Mouse (Mus musculus): ENCODE measurements around the gene Myrip. TPM values are rescaled to one million over a fixed set of nuclear protein-coding genes. Genes with fewer than 3 reads are reported as not detected.
A peak's percentile ranks its signal among the peaks of the same experiment; 100 is the strongest.

The Myrip gene
- polyA plus RNA-seq, 1 experiment from 2014 or later, result 0.07 TPM

DNA sequence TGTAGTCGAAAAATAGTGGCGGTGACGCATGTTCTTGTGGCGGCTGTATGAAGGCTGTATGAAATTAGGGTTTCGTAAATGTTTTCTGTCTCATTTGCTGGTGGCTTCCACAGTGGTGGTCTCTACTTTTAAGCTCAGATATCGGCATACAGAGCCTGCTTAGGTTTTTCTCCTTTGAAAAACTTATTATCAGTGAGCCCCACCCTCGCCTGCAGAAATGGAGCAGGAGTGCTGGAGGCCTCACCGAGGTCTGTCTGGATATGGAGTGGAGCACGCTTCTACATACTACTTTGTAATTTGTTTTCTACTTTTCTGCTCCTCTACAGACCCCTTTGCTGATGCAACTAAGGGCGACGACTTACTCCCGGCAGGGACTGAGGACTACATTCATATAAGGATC, 192.5 kb downstream of the Myrip start:
- Histone ChIP-seq H3K9ac (ENCODE audit: low read length) (no peak overlapping the region), H3K27me3 (ENCODE audit: control insufficient read depth, insufficient read depth, low read length) (no peaks in the 10 kb centered on the region), H3K4me2 (ENCODE audit: low read depth, severe bottlenecking) (peak overlapping the region; percentile 77), H3K4me1 (ENCODE audit: control insufficient read depth, insufficient read depth, low read length) (no peaks in the 10 kb centered on the region), H3K4me3 (ENCODE audit: low read depth, low read length) (peak overlapping the region; percentile 84), H3K36me3 (ENCODE audit: control insufficient read depth, insufficient read depth, low read length) (peaks cover 13% of the 10 kb centered on the region), H3K27ac (replicated peaks; ENCODE audit: low read depth, low read length) (no peak overlapping the region), H3K9me3 (ENCODE audit: control insufficient read depth, low read length) (no peaks in the 10 kb centered on the region)
- ATAC-seq (ENCODE audit: insufficient number of reproducible peaks, low FRiP score, low TSS enrichment, low read depth), result no peak
- DNase-seq (ENCODE audit: low spot score), result no peak
- WGBS, result 82% methylated on average over 12 of the region's 12 CpGs

DNA sequence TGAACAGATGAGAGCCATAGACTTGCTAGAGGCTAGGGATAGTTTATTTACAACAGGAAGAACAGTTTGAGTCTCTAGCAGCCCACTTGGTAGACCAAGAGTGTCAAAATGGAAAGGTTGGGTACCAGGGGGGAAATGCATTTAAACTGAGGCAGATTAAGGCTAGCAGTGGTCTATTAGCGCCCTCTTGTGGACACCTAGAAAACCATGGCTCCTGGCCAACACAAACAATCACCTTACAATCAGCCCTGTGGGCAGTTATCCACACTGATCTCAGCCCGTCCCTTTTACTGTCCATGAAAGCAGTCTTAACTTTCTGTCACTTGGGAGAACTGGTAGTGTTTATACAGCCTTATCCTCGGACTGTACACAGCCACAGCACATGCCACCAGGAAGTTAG, 195.4 kb downstream of the Myrip start:
- Histone ChIP-seq H3K36me3 (ENCODE audit: control insufficient read depth, insufficient read depth, low read length) (peaks cover 13% of the 10 kb centered on the region), H3K4me2 (ENCODE audit: low read depth, severe bottlenecking) (no peak overlapping the region), H3K27me3 (ENCODE audit: control insufficient read depth, insufficient read depth, low read length) (no peaks in the 10 kb centered on the region), H3K9ac (ENCODE audit: low read length) (no peak overlapping the region), H3K4me1 (ENCODE audit: control insufficient read depth, insufficient read depth, low read length) (no peaks in the 10 kb centered on the region), H3K27ac (replicated peaks; ENCODE audit: low read depth, low read length) (no peak overlapping the region), H3K9me3 (ENCODE audit: control insufficient read depth, low read length) (no peaks in the 10 kb centered on the region), H3K4me3 (ENCODE audit: low read depth, low read length) (no peak overlapping the region)
- DNase-seq (ENCODE audit: low spot score) (peak; percentile 80), ATAC-seq (ENCODE audit: insufficient number of reproducible peaks, low FRiP score, low TSS enrichment, low read depth) (no peak)
- WGBS, result 6% methylated on average over 3 of the region's 3 CpGs

DNA sequence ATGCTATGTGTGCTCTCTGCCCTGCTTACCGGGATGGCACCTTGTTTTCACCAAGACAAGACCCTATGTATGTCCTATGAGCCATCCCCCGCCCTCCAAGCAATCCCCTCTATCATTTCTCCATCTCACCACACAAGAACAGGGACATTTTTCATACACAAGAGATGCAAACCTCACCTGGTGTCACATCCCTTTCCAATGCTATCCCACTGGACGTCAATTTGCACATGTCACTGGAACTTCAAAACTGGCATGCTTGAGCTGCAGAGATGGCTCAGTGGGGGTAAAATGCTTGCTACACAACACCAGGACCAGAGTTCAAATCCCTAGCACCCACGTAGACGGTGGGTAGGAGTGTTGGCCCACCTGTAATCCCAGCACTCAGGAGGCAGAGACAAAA, 196.7 kb downstream of the Myrip start:
- no peaks in the 10 kb centered on the region for H3K9me3 ChIP-seq (ENCODE audit: control insufficient read depth, low read length)
- WGBS, result 86% methylated on average over 5 of the region's 5 CpGs
- H3K4me1 ChIP-seq (ENCODE audit: control insufficient read depth, insufficient read depth, low read length), result no peaks in the 10 kb centered on the region
- H3K4me3 ChIP-seq (ENCODE audit: low read depth, low read length), result no peak overlapping the region
- no peaks in the 10 kb centered on the region for H3K27me3 ChIP-seq (ENCODE audit: control insufficient read depth, insufficient read depth, low read length)
- no peak overlapping the region for H3K4me2 ChIP-seq (ENCODE audit: low read depth, severe bottlenecking)
- no peak overlapping the region for H3K27ac ChIP-seq (replicated peaks; ENCODE audit: low read depth, low read length)
- ATAC-seq (ENCODE audit: insufficient number of reproducible peaks, low FRiP score, low TSS enrichment, low read depth), result no peak
- no peak overlapping the region for H3K9ac ChIP-seq (ENCODE audit: low read length)
- DNase-seq (ENCODE audit: low spot score), result no peak
- peaks cover 13% of the 10 kb centered on the region for H3K36me3 ChIP-seq (ENCODE audit: control insufficient read depth, insufficient read depth, low read length)

DNA sequence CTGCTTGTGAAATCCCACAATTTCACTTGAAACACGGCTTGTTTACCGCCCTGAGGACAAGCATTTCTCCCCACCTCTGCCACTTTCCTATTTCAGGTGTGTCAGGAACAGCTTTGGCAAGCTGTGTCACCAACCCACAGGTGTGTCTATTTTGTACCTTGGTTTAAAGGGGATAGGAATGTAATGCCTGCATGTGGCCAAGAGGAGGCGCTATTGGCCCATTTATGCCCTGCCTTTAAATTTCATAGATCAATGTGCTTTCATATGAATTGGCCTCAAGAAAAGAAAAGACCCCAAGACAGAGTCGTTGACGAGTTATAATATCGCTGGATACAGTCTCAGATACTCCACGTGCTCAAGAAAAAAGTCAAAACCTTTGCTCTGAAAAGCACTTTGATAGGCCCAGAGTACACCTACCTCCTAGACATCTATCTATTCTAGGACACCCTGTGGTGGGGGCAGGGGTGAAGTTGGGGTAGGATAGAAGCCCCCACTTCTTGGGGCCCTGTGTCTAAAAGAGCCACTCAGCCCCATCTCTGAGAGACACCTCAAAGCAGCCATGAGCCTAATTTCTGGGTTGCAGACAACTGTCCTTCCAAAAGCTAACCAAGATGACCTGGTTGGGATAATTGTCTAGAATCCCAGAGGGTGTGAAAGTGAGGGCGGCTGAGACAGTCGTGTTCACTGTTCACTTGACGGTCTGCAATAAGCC, 200.0 kb downstream of the Myrip start:
- H3K27me3 ChIP-seq (ENCODE audit: control insufficient read depth, insufficient read depth, low read length), result no peaks in the 10 kb centered on the region
- H3K9me3 ChIP-seq (ENCODE audit: control insufficient read depth, low read length), result no peaks in the 10 kb centered on the region
- H3K4me1 ChIP-seq (ENCODE audit: control insufficient read depth, insufficient read depth, low read length), result no peaks in the 10 kb centered on the region
- H3K9ac ChIP-seq (ENCODE audit: low read length), result no peak overlapping the region
- WGBS, result 39% methylated on average over 10 of the region's 10 CpGs
- H3K4me3 ChIP-seq (ENCODE audit: low read depth, low read length), result no peak overlapping the region
- no peak overlapping the region for H3K4me2 ChIP-seq (ENCODE audit: low read depth, severe bottlenecking)
- ATAC-seq (ENCODE audit: insufficient number of reproducible peaks, low FRiP score, low TSS enrichment, low read depth) (no peak), DNase-seq (ENCODE audit: low spot score) (peak; percentile 58)
- H3K27ac ChIP-seq (replicated peaks; ENCODE audit: low read depth, low read length), result no peak overlapping the region
- no peaks in the 10 kb centered on the region for H3K36me3 ChIP-seq (ENCODE audit: control insufficient read depth, insufficient read depth, low read length)

DNA sequence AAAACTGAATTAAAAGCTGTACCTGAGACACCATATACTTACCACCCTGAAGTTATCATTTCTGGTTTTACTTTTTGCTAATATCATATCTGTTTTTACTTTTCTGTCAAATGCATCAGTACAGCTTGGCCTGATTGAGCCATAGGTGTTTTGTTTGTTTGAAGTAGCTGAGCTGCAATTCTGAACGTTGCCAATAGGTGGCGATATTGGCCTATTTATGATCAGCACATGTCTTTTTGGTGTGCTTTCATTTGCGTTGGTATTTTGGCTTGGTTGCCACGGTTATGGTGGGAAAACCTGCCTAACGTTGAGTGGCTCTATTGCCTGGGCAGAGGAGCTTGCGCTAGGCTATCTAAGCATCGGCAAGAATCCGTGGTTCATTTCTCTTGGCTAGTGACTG, 200.7 kb downstream of the Myrip start:
- H3K9me3 ChIP-seq (ENCODE audit: control insufficient read depth, low read length), result no peaks in the 10 kb centered on the region
- H3K27me3 ChIP-seq (ENCODE audit: control insufficient read depth, insufficient read depth, low read length), result no peaks in the 10 kb centered on the region
- ATAC-seq (ENCODE audit: insufficient number of reproducible peaks, low FRiP score, low TSS enrichment, low read depth) (0 out of 2 replicates have a peak, but pooled peaks have one; percentile 51), DNase-seq (ENCODE audit: low spot score) (peak; percentile 94)
- no peak overlapping the region for H3K4me3 ChIP-seq (ENCODE audit: low read depth, low read length)
- no peak overlapping the region for H3K9ac ChIP-seq (ENCODE audit: low read length)
- no peaks in the 10 kb centered on the region for H3K36me3 ChIP-seq (ENCODE audit: control insufficient read depth, insufficient read depth, low read length)
- H3K4me2 ChIP-seq (ENCODE audit: low read depth, severe bottlenecking), result no peak overlapping the region
- H3K27ac ChIP-seq (replicated peaks; ENCODE audit: low read depth, low read length), result no peak overlapping the region
- WGBS, result 12% methylated on average over 8 of the region's 8 CpGs
- H3K4me1 ChIP-seq (ENCODE audit: control insufficient read depth, insufficient read depth, low read length), result no peaks in the 10 kb centered on the region

DNA sequence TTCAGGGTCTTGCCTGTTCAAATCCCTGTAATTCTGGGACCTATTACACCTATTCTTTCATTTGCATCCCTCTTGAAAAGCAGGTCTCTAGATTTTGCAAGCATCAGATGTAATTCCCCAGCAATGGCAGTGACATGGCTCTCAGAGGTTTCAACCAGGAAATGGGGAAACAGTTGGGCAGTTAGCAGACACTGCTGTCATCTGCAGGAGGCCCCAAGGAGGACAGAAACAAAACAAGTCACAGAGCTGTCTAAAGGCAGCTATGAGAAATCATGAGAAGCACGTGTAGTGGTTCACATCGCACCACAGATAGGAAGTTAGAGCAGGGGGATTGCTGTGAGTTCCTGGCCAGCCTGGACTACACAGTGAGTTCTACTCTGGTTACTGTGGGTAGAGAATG, 203.1 kb downstream of the Myrip start:
- Histone ChIP-seq H3K4me1 (ENCODE audit: control insufficient read depth, insufficient read depth, low read length) (no peaks in the 10 kb centered on the region), H3K27me3 (ENCODE audit: control insufficient read depth, insufficient read depth, low read length) (no peaks in the 10 kb centered on the region), H3K9ac (ENCODE audit: low read length) (no peak overlapping the region), H3K4me2 (ENCODE audit: low read depth, severe bottlenecking) (no peak overlapping the region), H3K27ac (replicated peaks; ENCODE audit: low read depth, low read length) (no peak overlapping the region), H3K9me3 (ENCODE audit: control insufficient read depth, low read length) (no peaks in the 10 kb centered on the region), H3K36me3 (ENCODE audit: control insufficient read depth, insufficient read depth, low read length) (no peaks in the 10 kb centered on the region), H3K4me3 (ENCODE audit: low read depth, low read length) (no peak overlapping the region)
- no peak for ATAC-seq (ENCODE audit: insufficient number of reproducible peaks, low FRiP score, low TSS enrichment, low read depth)
- WGBS, result 79% methylated on average over 2 of the region's 2 CpGs
- DNase-seq (ENCODE audit: low spot score), result no peak

DNA sequence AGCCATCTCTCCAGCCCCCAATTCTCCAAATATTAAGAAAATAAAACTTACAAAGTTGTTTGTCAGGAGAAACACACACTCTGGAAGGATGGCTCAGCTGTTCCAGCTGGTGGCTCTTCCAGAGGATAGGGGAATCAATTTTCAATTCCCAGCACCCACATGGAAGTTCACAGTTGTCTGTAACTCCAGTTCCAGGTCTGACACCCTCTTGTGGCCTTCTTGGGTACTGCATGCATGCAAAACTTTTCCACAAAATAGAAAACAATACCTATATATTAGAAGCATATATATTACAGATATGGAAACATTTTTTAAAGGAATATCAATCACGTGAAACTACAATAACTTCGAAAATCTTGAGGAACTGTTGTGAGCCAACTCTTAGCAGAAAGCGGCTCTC, 210.5 kb downstream of the Myrip start:
- Histone ChIP-seq H3K9me3 (ENCODE audit: control insufficient read depth, low read length) (no peaks in the 10 kb centered on the region), H3K9ac (ENCODE audit: low read length) (no peak overlapping the region), H3K27me3 (ENCODE audit: control insufficient read depth, insufficient read depth, low read length) (no peaks in the 10 kb centered on the region), H3K4me3 (ENCODE audit: low read depth, low read length) (no peak overlapping the region), H3K4me2 (ENCODE audit: low read depth, severe bottlenecking) (no peak overlapping the region), H3K36me3 (ENCODE audit: control insufficient read depth, insufficient read depth, low read length) (no peaks in the 10 kb centered on the region), H3K27ac (replicated peaks; ENCODE audit: low read depth, low read length) (no peak overlapping the region), H3K4me1 (ENCODE audit: control insufficient read depth, insufficient read depth, low read length) (no peaks in the 10 kb centered on the region)
- 78% methylated on average over 3 of the region's 3 CpGs for WGBS
- ATAC-seq (ENCODE audit: insufficient number of reproducible peaks, low FRiP score, low TSS enrichment, low read depth) (no peak), DNase-seq (ENCODE audit: low spot score) (peak; percentile 40)

DNA sequence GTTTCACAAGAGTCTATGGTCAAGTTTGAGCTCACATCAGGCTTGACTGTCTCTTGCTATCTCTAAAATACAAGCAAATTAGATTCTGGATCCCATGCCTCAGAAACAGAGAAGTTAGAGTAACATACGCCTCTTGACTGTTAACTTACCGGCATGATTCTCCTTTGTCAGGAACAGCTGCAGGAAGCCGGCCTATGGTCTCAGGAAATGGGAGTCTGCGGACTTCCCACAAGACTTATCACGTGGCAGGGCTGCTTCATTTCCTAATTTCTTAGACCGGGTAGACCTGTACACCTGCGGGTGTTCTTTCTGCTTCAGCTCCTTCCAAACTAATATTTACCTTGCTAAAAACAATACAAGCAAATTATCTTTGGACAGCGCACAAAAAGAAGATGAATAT, 215.4 kb downstream of the Myrip start:
- no peaks in the 10 kb centered on the region for H3K4me1 ChIP-seq (ENCODE audit: control insufficient read depth, insufficient read depth, low read length)
- 83% methylated on average over 8 of the region's 8 CpGs for WGBS
- no peak overlapping the region for H3K27ac ChIP-seq (replicated peaks; ENCODE audit: low read depth, low read length)
- H3K4me2 ChIP-seq (ENCODE audit: low read depth, severe bottlenecking), result no peak overlapping the region
- no peaks in the 10 kb centered on the region for H3K9me3 ChIP-seq (ENCODE audit: control insufficient read depth, low read length)
- ATAC-seq (ENCODE audit: insufficient number of reproducible peaks, low FRiP score, low TSS enrichment, low read depth) (no peak), DNase-seq (ENCODE audit: low spot score) (no peak)
- no peaks in the 10 kb centered on the region for H3K36me3 ChIP-seq (ENCODE audit: control insufficient read depth, insufficient read depth, low read length)
- H3K9ac ChIP-seq (ENCODE audit: low read length), result no peak overlapping the region
- H3K4me3 ChIP-seq (ENCODE audit: low read depth, low read length), result no peak overlapping the region
- H3K27me3 ChIP-seq (ENCODE audit: control insufficient read depth, insufficient read depth, low read length), result no peaks in the 10 kb centered on the region

DNA sequence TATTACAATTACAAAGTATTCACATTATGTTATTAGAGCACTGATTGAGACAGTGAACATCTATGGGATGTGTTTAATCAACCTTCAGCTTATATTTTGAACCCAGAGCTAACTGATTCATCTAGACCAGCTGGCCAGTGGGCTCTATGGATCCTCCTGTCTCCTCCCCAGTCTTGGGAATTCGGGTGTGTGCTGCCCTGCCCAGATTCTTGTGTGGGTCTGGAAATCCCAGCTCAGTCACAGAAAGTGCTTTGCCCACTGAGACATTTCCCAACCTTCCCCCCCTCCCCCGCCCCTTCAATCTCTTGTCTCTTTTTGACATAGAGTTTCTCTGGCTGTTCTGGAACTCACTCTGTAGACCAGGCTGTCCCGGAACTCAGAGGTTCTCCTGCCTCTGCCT, 217.6 kb downstream of the Myrip start:
- Histone ChIP-seq H3K36me3 (ENCODE audit: control insufficient read depth, insufficient read depth, low read length) (no peaks in the 10 kb centered on the region), H3K27me3 (ENCODE audit: control insufficient read depth, insufficient read depth, low read length) (no peaks in the 10 kb centered on the region), H3K4me3 (ENCODE audit: low read depth, low read length) (no peak overlapping the region), H3K27ac (replicated peaks; ENCODE audit: low read depth, low read length) (no peak overlapping the region), H3K4me1 (ENCODE audit: control insufficient read depth, insufficient read depth, low read length) (no peaks in the 10 kb centered on the region), H3K4me2 (ENCODE audit: low read depth, severe bottlenecking) (no peak overlapping the region), H3K9me3 (ENCODE audit: control insufficient read depth, low read length) (no peaks in the 10 kb centered on the region), H3K9ac (ENCODE audit: low read length) (no peak overlapping the region)
- ATAC-seq (ENCODE audit: insufficient number of reproducible peaks, low FRiP score, low TSS enrichment, low read depth) (no peak), DNase-seq (ENCODE audit: low spot score) (no peak)
- 78% methylated on average over 3 of the region's 3 CpGs for WGBS

Measured in limb, embryonic 11.5 days (tissue).